Mouse (Mus musculus) cerebellum, adult 11-12 months (tissue): Measurements from ENCODE around the gene Myo1b.

Experiments used
- DNase-seq: peaks from one replicate; pipeline ENCODE4 v3.0.0; 2022

Myo1b gene

GRCm38 (mm10) chr1:51845264-51846036 lies 70.4 kb downstream of the Myo1b start:
- no peak for DNase-seq

GRCm38 (mm10) chr1:51837845-51838623 lies 77.8 kb downstream of the Myo1b start:
- DNase-seq: no peak

- no peak for DNase-seq
Observed at GRCm38 (mm10) chr1:51837311-51837710, 78.6 kb downstream of the Myo1b start.

GRCm38 (mm10) chr1:51835795-51836194 lies 80.1 kb downstream of the Myo1b start:
- DNase-seq: no peak

- DNase-seq: no peak
Observed at GRCm38 (mm10) chr1:51834072-51834471, 81.8 kb downstream of the Myo1b start.

GRCm38 (mm10) chr1:51829353-51829752 lies 86.5 kb downstream of the Myo1b start:
- no peak for DNase-seq

GRCm38 (mm10) chr1:51822531-51822930 lies 93.3 kb downstream of the Myo1b start:
- no peak for DNase-seq

- DNase-seq: no peak
Observed at GRCm38 (mm10) chr1:51821701-51822495, 94.0 kb downstream of the Myo1b start.

- no peak for DNase-seq
Observed at GRCm38 (mm10) chr1:51820520-51820919, 95.4 kb downstream of the Myo1b start.

GRCm38 (mm10) chr1:51820013-51820441 lies 95.8 kb downstream of the Myo1b start:
- no peak for DNase-seq

GRCm38 (mm10) chr1:51815636-51816035 lies 100.2 kb downstream of the Myo1b start:
- DNase-seq: no peak

- no peak for DNase-seq
Observed at GRCm38 (mm10) chr1:51814854-51815630, 100.8 kb downstream of the Myo1b start.

- DNase-seq: no peak
Observed at GRCm38 (mm10) chr1:51808847-51809246, 107.0 kb downstream of the Myo1b start.

GRCm38 (mm10) chr1:51808228-51808627 lies 107.6 kb downstream of the Myo1b start:
- no peak for DNase-seq

GRCm38 (mm10) chr1:51805040-51805610 lies 110.7 kb downstream of the Myo1b start:
- DNase-seq: no peak

GRCm38 (mm10) chr1:51804296-51805039 lies 111.4 kb downstream of the Myo1b start:
- DNase-seq: no peak

- no peak for DNase-seq
Observed at GRCm38 (mm10) chr1:51798011-51798471, 117.8 kb downstream of the Myo1b start.

- no peak for DNase-seq
Observed at GRCm38 (mm10) chr1:51795586-51796309, 120.1 kb downstream of the Myo1b start.

GRCm38 (mm10) chr1:51789269-51789668 lies 126.6 kb downstream of the Myo1b start:
- no peak for DNase-seq

- DNase-seq: no peak
Observed at GRCm38 (mm10) chr1:51782091-51782490, 133.8 kb downstream of the Myo1b start.

GRCm38 (mm10) chr1:51780357-51780756 lies 135.5 kb downstream of the Myo1b start:
- DNase-seq: no peak
